Mouse (Mus musculus): ENCODE measurements around the gene Zfp986. TPM values are rescaled to one million over a fixed set of nuclear protein-coding genes. Genes with fewer than 3 reads are reported as not detected.
"Not testable (repeated sequence)": the region's sequence is repeated elsewhere in the genome, so short reads cannot be mapped to it uniquely, and the experiment has no call there.

Gene Zfp986
- not detected in 2 replicates for polyA plus RNA-seq (2016; fragmentation: Nextera tagmentation; extraction: Ambion mirVana)

DNA sequence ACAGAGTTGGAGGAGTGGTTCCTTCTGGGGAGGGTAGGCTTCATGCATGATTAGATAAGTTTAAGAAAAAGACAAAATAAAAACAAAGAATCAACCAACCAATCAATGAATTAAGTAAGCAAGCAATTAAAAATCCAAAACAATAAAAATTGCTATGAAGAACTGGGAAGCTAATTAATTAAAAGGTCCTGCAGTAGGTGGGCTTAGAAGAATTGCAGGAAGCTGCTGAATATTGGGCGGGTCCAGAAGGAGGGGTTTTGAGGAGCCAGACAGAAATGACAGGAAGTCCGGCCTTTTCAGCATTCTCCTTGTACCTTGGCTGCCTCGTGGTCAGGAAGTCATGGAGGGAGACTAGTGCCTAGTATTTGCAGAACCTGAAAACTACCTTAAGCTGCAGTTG, at the start of gene Zfp986:
Zfp986 (plus strand) TSS at position 301 of the 400 bp plus-strand sequence.
- WGBS = 82% methylated on average over 3 of the region's 3 CpGs
- H3K4me3 ChIP-seq; H3K4me1 ChIP-seq; H3K27ac ChIP-seq (replicated peaks); H3K27me3 ChIP-seq (ENCODE audit: low read depth, poor library complexity, severe bottlenecking); H3K36me3 ChIP-seq; DNase-seq (ENCODE audit: low spot score): not testable (repeated sequence)
- H3K9me3 ChIP-seq (replicated peaks) = peaks cover 18% of the 10 kb centered on the region

DNA sequence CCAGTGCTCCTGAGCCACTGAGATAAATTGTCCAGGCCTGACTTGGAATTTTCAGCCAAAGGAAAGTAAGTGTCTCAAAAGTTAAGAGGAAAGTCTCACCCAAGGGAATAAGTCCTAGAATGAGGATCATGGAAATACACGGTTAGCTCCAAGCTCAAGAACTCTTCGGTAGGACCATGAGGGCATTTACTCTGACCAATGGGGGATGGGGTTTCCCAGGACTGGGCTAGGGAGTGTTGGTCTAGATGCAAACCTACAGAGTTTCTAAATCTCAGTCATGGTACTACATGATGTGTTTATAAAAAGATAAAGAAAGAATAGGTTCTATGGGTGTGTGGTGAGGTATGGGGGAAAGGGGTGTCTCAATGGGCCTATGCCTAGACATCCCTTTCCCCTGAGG, 48.6 kb upstream of the Zfp986 start:
- not testable (repeated sequence) for H3K4me1 ChIP-seq; H3K4me3 ChIP-seq; H3K27ac ChIP-seq (replicated peaks); H3K9me3 ChIP-seq (replicated peaks); H3K36me3 ChIP-seq; H3K27me3 ChIP-seq (ENCODE audit: low read depth, poor library complexity, severe bottlenecking); DNase-seq (ENCODE audit: low spot score)
- no CpG with 5 or more reads among the region's 2 CpGs for WGBS

DNA sequence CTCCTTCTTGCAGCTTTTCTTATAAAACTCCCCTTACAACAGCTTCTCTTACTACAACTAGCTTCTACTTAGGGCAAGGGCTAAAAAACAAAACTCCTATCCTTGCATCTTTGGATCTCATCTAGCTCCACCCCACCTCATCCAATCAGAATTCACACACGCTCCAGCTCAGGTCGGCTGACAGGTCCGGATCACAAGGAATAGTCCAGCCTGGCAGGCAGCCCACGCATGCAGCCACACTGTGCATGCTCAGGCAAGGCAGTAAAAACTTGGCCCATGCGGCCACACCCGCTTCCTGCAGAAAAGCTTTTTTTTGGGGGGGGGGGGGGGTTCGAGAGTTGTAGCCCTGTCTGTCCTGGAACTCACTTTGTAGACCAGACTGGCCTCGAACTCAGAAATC, 43.0 kb upstream of the Zfp986 start:
- 84% methylated on average over 3 of the region's 8 CpGs for WGBS
- not testable (repeated sequence) for H3K4me3 ChIP-seq; H3K9me3 ChIP-seq (replicated peaks); H3K4me1 ChIP-seq; H3K36me3 ChIP-seq; H3K27ac ChIP-seq (replicated peaks); H3K27me3 ChIP-seq (ENCODE audit: low read depth, poor library complexity, severe bottlenecking); DNase-seq (ENCODE audit: low spot score)

DNA sequence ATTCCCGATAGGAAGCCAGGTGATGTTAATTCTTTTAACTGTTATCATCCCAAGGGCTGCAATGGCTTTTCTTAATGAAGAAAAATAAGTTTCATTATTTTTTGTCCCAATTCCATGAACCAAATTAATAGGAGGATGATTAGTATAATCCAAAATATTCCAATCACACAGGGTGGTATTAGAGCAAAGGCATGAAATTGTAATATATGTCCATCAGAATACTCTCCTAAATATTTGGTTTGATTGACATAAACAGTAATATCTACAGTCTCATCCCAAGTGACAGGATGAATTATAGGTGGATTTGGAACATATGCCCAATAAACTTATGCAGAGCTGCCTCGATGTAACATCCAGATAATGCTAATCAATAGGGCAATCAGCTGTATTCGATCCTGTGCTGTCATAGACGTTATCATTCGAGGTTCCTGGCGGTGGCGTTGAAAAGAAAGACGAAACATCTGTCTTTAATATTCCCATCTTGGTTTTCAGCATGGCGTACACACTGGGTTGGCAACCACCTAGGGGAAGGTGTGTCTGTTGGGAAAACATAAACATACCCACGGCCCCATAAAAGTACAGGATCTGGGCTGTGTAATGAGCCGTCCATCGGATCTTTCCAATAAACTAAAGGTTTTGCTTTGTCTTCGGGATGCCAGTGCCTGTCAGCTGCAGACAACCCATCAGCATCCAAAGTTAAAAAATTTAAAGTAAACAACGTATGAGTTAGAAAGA, 37.1 kb upstream of the Zfp986 start:
- DNase-seq (ENCODE audit: low spot score); H3K36me3 ChIP-seq; H3K4me3 ChIP-seq; H3K4me1 ChIP-seq; H3K9me3 ChIP-seq (replicated peaks); H3K27ac ChIP-seq (replicated peaks); H3K27me3 ChIP-seq (ENCODE audit: low read depth, poor library complexity, severe bottlenecking): not testable (repeated sequence)
- 91% methylated on average over 1 of the region's 14 CpGs for WGBS

DNA sequence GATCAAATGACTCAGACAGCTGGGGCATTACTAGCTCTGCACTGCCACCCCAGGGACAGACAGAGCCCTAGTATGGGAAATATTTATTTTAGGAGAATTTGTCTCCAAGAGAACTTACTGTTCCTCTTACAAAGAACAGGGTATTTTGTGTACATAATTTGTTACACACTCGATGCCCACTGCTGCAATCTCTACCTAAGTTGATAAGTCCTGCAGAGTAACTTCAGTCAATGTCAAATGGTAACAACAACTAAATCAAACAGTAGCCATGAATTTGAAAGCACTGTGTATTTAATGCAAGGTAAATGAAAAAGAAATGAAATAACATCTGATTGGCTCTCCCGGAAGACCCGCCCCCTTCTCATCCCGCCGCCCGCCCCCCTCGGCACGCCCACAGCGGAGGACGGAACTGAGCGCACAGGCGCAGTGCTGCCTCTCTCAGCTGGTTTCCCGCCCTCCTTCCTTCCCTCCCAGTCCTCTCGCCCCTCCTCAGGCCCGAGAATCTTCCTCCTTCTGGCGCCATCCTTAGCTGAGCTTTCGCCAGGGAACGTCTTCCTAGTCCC, 32.2 kb upstream of the Zfp986 start:
- H3K27ac ChIP-seq (replicated peaks) = not testable (repeated sequence)
- whole genome bisulfite sequencing = 81% methylated on average over 16 of the region's 18 CpGs

DNA sequence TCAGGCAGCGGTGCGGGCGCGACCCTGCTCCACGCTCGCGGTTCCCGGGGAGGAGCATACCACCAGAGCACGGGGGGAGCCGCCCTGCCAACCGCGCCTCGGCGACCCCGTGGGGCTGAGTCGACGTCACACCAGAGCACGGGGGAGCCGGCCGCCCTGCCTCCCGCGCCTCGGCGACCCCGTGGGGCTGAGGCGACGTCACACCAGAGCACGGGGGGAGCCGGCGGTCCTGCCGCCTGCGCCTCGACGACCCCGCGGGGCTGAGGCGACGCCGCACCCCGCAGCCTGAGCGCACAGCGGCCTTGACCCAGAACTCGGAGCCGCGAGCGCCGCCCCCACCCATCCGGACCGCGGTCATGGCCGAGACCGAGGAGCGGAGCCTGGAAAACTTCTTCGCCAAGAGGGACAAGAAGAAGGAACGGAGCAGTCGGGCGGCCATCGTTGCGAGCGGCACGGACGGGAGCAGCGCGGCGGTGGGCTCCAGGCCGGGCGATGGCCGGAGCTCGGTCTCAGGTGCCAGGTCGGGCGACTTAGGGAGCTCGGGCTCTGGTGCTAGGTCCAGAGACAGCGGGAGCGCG, 31.6 kb upstream of the Zfp986 start:
- H3K4me3 ChIP-seq; H3K27ac ChIP-seq (replicated peaks); H3K4me1 ChIP-seq; H3K27me3 ChIP-seq (ENCODE audit: low read depth, poor library complexity, severe bottlenecking); H3K36me3 ChIP-seq: not testable (repeated sequence)
- peak; percentile 10 for DNase-seq (ENCODE audit: low spot score)
- H3K9me3 ChIP-seq (replicated peaks) = peaks cover 20% of the 10 kb centered on the region
- 60% methylated on average over 55 of the region's 75 CpGs for WGBS

More for the DNA sequence above, 32.2 kb upstream of the Zfp986 start:
- H3K4me3 ChIP-seq; DNase-seq (ENCODE audit: low spot score); H3K27me3 ChIP-seq (ENCODE audit: low read depth, poor library complexity, severe bottlenecking); H3K4me1 ChIP-seq; H3K36me3 ChIP-seq: not testable (repeated sequence)
- peaks cover 20% of the 10 kb centered on the region for H3K9me3 ChIP-seq (replicated peaks)

DNA sequence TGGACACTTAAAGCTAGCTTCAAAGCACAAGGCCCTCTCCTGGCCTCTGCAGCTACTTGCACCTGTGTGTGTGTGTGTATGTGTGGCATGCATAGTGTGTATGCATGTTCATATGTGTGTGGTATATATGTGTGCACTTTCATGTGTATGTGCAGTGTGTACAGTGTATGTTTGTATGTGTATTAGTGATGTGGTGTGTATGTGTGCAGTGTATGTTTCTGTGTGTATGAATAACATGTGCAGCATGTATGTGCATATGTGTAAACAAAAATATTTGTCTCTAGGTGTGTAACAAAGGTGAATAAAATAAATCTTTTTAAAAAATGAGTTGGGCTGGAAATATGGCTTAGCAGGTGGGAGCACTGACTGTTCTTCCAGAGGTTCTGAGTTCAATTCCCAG, 21.8 kb upstream of the Zfp986 start:
- not testable (repeated sequence) for H3K4me3 ChIP-seq; DNase-seq (ENCODE audit: low spot score); H3K27me3 ChIP-seq (ENCODE audit: low read depth, poor library complexity, severe bottlenecking); H3K36me3 ChIP-seq; H3K4me1 ChIP-seq; H3K27ac ChIP-seq (replicated peaks)
- peaks cover 14% of the 10 kb centered on the region; the same call in 1 of the 2 replicates for H3K9me3 ChIP-seq (replicated peaks)

DNA sequence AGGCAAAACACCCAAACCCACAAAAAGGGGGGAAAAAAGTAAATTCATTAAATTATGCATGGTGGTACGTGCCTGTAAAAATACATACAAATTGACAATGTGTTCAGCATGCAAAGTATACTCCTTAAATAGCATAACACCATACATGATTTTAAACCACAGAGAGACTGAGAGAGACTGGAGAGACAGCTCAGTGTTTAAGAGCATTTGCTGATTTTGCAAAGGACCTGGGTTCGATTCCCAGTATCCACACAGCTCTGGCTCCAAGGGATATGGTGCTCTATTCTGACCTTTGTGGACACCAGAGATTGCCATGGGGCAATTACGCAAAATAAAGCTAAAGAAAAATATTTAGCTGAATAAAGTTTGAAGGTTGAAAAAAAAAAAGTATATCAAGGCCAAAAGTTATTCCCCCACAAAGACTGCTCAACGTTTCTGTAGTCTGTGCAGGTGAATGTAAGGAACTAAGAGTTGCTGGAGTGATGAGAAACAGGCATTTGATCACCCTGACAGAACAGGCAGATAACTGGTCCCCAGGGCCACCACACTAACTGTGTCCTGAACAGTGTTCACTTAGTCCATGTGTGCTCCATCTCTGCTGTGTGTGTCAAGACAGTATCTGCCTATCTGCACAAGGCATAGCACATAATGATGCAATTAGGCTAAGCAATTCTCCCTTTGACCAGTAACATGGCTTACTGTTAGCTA, 20.3 kb upstream of the Zfp986 start:
- not testable (repeated sequence) for H3K27me3 ChIP-seq (ENCODE audit: low read depth, poor library complexity, severe bottlenecking); H3K4me3 ChIP-seq; H3K4me1 ChIP-seq; DNase-seq (ENCODE audit: low spot score); H3K36me3 ChIP-seq; H3K27ac ChIP-seq (replicated peaks)
- H3K9me3 ChIP-seq (replicated peaks) = peaks cover 14% of the 10 kb centered on the region; the same call in 1 of the 2 replicates
- WGBS = 79% methylated on average over 4 of the region's 4 CpGs

DNA sequence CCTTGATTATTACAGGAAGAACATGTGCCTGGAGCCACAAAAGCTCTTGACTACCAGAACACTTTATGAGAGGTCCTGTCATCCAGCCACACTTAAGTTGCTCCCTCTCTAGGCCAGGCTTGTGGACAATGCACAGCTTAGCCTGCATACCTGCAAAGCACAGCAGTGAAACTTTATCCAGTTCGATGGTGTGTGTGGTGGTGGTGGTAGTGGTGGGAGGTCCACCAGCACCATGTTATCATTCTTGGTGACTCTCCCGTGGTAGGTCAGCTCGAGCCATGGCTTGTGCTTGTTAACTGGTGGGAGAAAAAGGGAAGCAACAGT, 19.7 kb upstream of the Zfp986 start:
- not testable (repeated sequence) for DNase-seq (ENCODE audit: low spot score); H3K27me3 ChIP-seq (ENCODE audit: low read depth, poor library complexity, severe bottlenecking); H3K27ac ChIP-seq (replicated peaks); H3K4me3 ChIP-seq; H3K36me3 ChIP-seq; H3K4me1 ChIP-seq
- H3K9me3 ChIP-seq (replicated peaks) = peaks cover 14% of the 10 kb centered on the region; the same call in 1 of the 2 replicates
- WGBS = 75% methylated on average over 3 of the region's 3 CpGs

DNA sequence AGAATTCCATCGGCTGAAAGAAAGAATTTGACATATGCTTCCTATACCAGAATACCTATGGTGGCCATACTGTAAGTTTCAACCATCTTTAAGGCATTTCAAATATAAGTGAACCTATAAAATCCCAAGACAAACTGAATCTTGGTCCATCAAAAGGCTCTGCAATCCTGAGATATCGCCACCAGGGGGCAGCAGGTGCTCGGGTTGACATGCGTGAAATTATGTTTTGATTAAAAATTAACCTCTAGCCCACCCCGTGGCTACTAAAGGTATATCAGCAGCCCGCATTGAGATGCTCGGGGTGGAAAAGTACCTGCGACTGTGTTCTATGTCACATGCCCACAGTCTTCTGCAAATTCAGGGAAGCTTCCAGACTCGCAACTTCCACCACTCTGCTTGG, 17.2 kb upstream of the Zfp986 start:
- H3K27ac ChIP-seq (replicated peaks); H3K27me3 ChIP-seq (ENCODE audit: low read depth, poor library complexity, severe bottlenecking); H3K4me3 ChIP-seq; H3K4me1 ChIP-seq; H3K36me3 ChIP-seq; DNase-seq (ENCODE audit: low spot score): not testable (repeated sequence)
- peaks cover 14% of the 10 kb centered on the region; the same call in 1 of the 2 replicates for H3K9me3 ChIP-seq (replicated peaks)
- 69% methylated on average over 8 of the region's 9 CpGs for WGBS

DNA sequence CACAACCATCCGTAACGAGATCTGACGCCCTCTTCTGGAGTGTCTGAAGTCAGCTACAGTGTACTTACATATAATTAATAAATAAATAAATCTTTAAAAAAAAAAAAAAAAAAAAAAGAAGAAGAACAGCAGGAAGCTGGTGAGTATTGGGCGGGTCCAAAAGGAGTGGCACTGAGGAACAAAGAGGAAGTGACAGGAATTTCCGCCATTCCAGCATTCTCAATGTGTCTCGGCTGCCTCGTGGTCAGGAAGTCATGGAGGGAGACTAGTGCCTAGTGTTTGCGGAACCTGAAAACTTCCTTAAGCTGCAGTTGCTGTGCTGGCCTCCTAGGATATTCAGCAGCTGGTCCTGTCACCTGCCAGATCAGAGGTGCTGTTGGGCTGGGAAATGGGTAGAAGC, 4.7 kb upstream of the Zfp986 start:
- peaks cover 17% of the 10 kb centered on the region for H3K9me3 ChIP-seq (replicated peaks)
- 92% methylated on average over 5 of the region's 8 CpGs for WGBS
- not testable (repeated sequence) for H3K4me1 ChIP-seq; H3K4me3 ChIP-seq; H3K36me3 ChIP-seq; H3K27ac ChIP-seq (replicated peaks); H3K27me3 ChIP-seq (ENCODE audit: low read depth, poor library complexity, severe bottlenecking); DNase-seq (ENCODE audit: low spot score)

Measured in midbrain, embryonic 10.5 days (tissue).